Mouse (Mus musculus) T-helper 17 cell (primary cell): ENCODE results near the gene Coq5.

Experiments used
- in situ Hi-C, 2 experiments: fragments of 300-600 bp; cut with MboI, MseI; formaldehyde crosslinking; loops; 1 replicate in 1 of 2; 2 replicates in 1 of 2; pipeline ENCODE4 v1.15.1; 2025; ENCODE audit warnings: high pct_unique_total_duplicates in 2 of 2

The Coq5 gene

GRCm38 (mm10) chr5:115279226-115280049 lies at the start of gene Coq5:
Gene Coq5 (plus strand): TSS chr5:115279666.
- in situ Hi-C loops, result loop anchor here in 1 of 2 experiments (5.0 kb wide), 1 partner anchor 68 kb away; the partner anchor contains the start of gene Cox6a1

- in situ Hi-C loops, result no loop called here
Measured at GRCm38 (mm10) chr5:115230830-115231551, 48.5 kb upstream of the Coq5 start.

GRCm38 (mm10) chr5:115231552-115232120 lies 47.8 kb upstream of the Coq5 start:
- in situ Hi-C loops, result no loop called here

GRCm38 (mm10) chr5:115232516-115232915 lies 47.0 kb upstream of the Coq5 start:
- in situ Hi-C loops, result no loop called here

GRCm38 (mm10) chr5:115233031-115233780 lies 46.3 kb upstream of the Coq5 start:
- in situ Hi-C loops, result no loop called here

- in situ Hi-C loops, result no loop called here
Measured at GRCm38 (mm10) chr5:115234519-115234918, 44.9 kb upstream of the Coq5 start.

GRCm38 (mm10) chr5:115235323-115235771 lies 44.1 kb upstream of the Coq5 start:
- in situ Hi-C loops, result no loop called here

- in situ Hi-C loops, result no loop called here
Measured at GRCm38 (mm10) chr5:115235786-115236263, 43.6 kb upstream of the Coq5 start, which contains the start of gene Pop5. Gene Pop5 (plus strand): TSS chr5:115235836.

GRCm38 (mm10) chr5:115237803-115238728 lies 41.4 kb upstream of the Coq5 start:
- in situ Hi-C loops, result no loop called here

- in situ Hi-C loops, result no loop called here
Measured at GRCm38 (mm10) chr5:115238729-115239195, 40.7 kb upstream of the Coq5 start.

GRCm38 (mm10) chr5:115240191-115240590 lies 39.3 kb upstream of the Coq5 start:
- in situ Hi-C loops, result no loop called here

GRCm38 (mm10) chr5:115255472-115255871 lies 24.0 kb upstream of the Coq5 start:
- in situ Hi-C loops, result no loop called here

GRCm38 (mm10) chr5:115256909-115257546 lies 22.4 kb upstream of the Coq5 start:
- in situ Hi-C loops, result no loop called here

- in situ Hi-C loops, result no loop called here
Measured at GRCm38 (mm10) chr5:115260356-115260755, 19.1 kb upstream of the Coq5 start.

GRCm38 (mm10) chr5:115261141-115261540 lies 18.3 kb upstream of the Coq5 start:
- in situ Hi-C loops, result no loop called here

GRCm38 (mm10) chr5:115261880-115262279 lies 17.6 kb upstream of the Coq5 start:
- in situ Hi-C loops, result no loop called here

GRCm38 (mm10) chr5:115262502-115263291 lies 16.8 kb upstream of the Coq5 start:
- in situ Hi-C loops, result no loop called here

GRCm38 (mm10) chr5:115266340-115266739 lies 13.1 kb upstream of the Coq5 start:
- in situ Hi-C loops, result no loop called here
